In genomic region chr11:76398312-76398797, GRCm38 (mm10) we compare ENCODE assay signal across 8 mouse cellular contexts. TPM values are rescaled to one million over a fixed set of nuclear protein-coding genes. Genes with fewer than 3 reads are reported as not detected.
DNase-seq lines count a peak whose midpoint lies in the region; ATAC-seq and TF ChIP-seq lines count a peak whose summit lies in the region.

No protein-coding gene starts in this region.

- peak; percentile 73 for ATAC-seq in kidney, embryonic 14.5 days (ENCODE audit: low FRiP score, low TSS enrichment)
- ATAC-seq in hindbrain, postnatal 0 days, result peak; percentile 65
- ATAC-seq in megakaryocyte-erythroid progenitor cell, adult 5-6 weeks (replicated peaks; ENCODE audit: low FRiP score, low TSS enrichment, poor library complexity, severe bottlenecking), result peak; percentile 34; the same call in 1 of the 2 replicates

- peak; percentile 44; the same call in 1 of the 2 replicates for TF ChIP-seq POLR2A in embryonic fibroblast, embryonic 13.5 days (IDR thresholded peaks at IDR 0.05; ENCODE audit: low read depth, low read length)

- no peaks in the 10 kb centered on the region for H3K27me3 ChIP-seq in kidney, embryonic 14.5 days (ENCODE audit: control insufficient read depth, insufficient read depth, low read length)
- H3K27me3 ChIP-seq in hindbrain, postnatal 0 days (ENCODE audit: insufficient read depth, low read length), result no peaks in the 10 kb centered on the region

- H3K9ac ChIP-seq in kidney, embryonic 14.5 days (ENCODE audit: low read depth, low read length), result peak overlapping the region; percentile 76
- H3K9ac ChIP-seq in hindbrain, postnatal 0 days (replicated peaks; ENCODE audit: low read length), result peak overlapping the region; percentile 74

- TF ChIP-seq CTCF in embryonic fibroblast, embryonic 13.5 days (IDR thresholded peaks at IDR 0.05; ENCODE audit: borderline replicate concordance, insufficient read depth, low read length), result no peak
- TF ChIP-seq CTCF in hindbrain, postnatal 0 days (IDR thresholded peaks at IDR 0.05; ENCODE audit: low read depth), result no peak

- H3K27ac ChIP-seq in kidney, embryonic 14.5 days (ENCODE audit: low read depth, low read length), result peak overlapping the region; percentile 84
- H3K27ac ChIP-seq in embryonic fibroblast, embryonic 13.5 days (ENCODE audit: insufficient read depth, low read length), result peak overlapping the region; percentile 90
- H3K27ac ChIP-seq in hindbrain, postnatal 0 days, result peak overlapping the region; percentile 82

- H3K4me3 ChIP-seq in kidney, embryonic 14.5 days (ENCODE audit: low read length), result peak overlapping the region; percentile 85
- peak overlapping the region; percentile 95 for H3K4me3 ChIP-seq in embryonic fibroblast, embryonic 13.5 days (ENCODE audit: insufficient read depth, low read length)
- peak overlapping the region; percentile 70 for H3K4me3 ChIP-seq in hindbrain, postnatal 0 days (ENCODE audit: low read length)

- WGBS in kidney, embryonic 14.5 days, result 2% methylated on average over 31 of the region's 33 CpGs
- WGBS in hindbrain, postnatal 0 days, result under 1% methylated on average over 26 of the region's 33 CpGs

- peaks cover 6% of the 10 kb centered on the region; the same call in 1 of the 2 replicates for H3K4me1 ChIP-seq in kidney, embryonic 14.5 days (ENCODE audit: control insufficient read depth, insufficient read depth, low read length)
- peaks cover 7% of the 10 kb centered on the region for H3K4me1 ChIP-seq in embryonic fibroblast, embryonic 13.5 days (ENCODE audit: control insufficient read depth, insufficient read depth, low read length)
- peaks cover 3% of the 10 kb centered on the region; the same call in 1 of the 2 replicates for H3K4me1 ChIP-seq in hindbrain, postnatal 0 days (ENCODE audit: insufficient read depth, low read length)

- DNase-seq in kidney, postnatal 14 days, result no peak
- DNase-seq in adrenal gland, adult 2 months, result peak; percentile 78
- peak; percentile 46 for DNase-seq in hindbrain, postnatal 0 days (ENCODE audit: low spot score)
- no peak for DNase-seq in ovary, postnatal 36 days (ENCODE audit: low spot score)
- DNase-seq in right cerebral cortex, postnatal 14 days, result no peak

- no peaks in the 10 kb centered on the region for H3K9me3 ChIP-seq in kidney, embryonic 14.5 days (ENCODE audit: control insufficient read depth, low read length)
- H3K9me3 ChIP-seq in hindbrain, postnatal 0 days (ENCODE audit: low read length), result no peaks in the 10 kb centered on the region

- peak overlapping the region; percentile 91 for H3K4me2 ChIP-seq in kidney, embryonic 14.5 days (replicated peaks; ENCODE audit: low read depth, low read length)
- peak overlapping the region; percentile 99 for H3K4me2 ChIP-seq in hindbrain, postnatal 0 days (ENCODE audit: low read depth, low read length)

- H3K36me3 ChIP-seq in kidney, embryonic 14.5 days (ENCODE audit: control insufficient read depth, insufficient read depth, low read length), result no peaks in the 10 kb centered on the region
- no peaks in the 10 kb centered on the region for H3K36me3 ChIP-seq in hindbrain, postnatal 0 days (ENCODE audit: insufficient read depth, low read length)

RNA-seq across cellular contexts. Expression of gene Nxn, which starts 0.6 kb away (rescaled TPM):
- polyA plus RNA-seq in kidney, embryonic 14.5 days (2014; fragmentation: Nextera tagmentation; extraction: Ambion mirVana), result 29.3 and 38.0 TPM in 2 replicates
- 10 to 100 TPM; 28.9 to 31.6 TPM for total RNA-seq in adrenal gland, adult 2 months (2021)
- 21.5 and 25.2 TPM in 2 replicates for polyA plus RNA-seq in adrenal gland, adult 2 months (2012; rRNA removed)
- 135 and 156 TPM in 2 replicates for polyA plus RNA-seq in embryonic fibroblast, embryonic 13.5 days (2011; ENCODE audit: insufficient read length, low read depth, missing spikeins)
- total RNA-seq in hindbrain, postnatal 0 days (2014; rRNA removed), result 36.6 and 41.3 TPM in 2 replicates
- 21.2 and 22.3 TPM in 2 replicates for polyA plus RNA-seq in hindbrain, postnatal 0 days (2015; fragmentation: Nextera tagmentation; extraction: Ambion mirVana)
- total RNA-seq in megakaryocyte-erythroid progenitor cell, adult 5-6 weeks (2014; fragmentation: Nextera tagmentation), result 3.0 and 8.8 TPM in 2 replicates
- 4.0 and 4.5 TPM in 2 replicates for total RNA-seq in megakaryocyte-erythroid progenitor cell, adult 5-6 weeks (2017)

RNA-seq across cellular contexts. Expression of gene Timm22, which starts 8.4 kb away (rescaled TPM):
- 113 and 139 TPM in 2 replicates for polyA plus RNA-seq in kidney, embryonic 14.5 days (2014; fragmentation: Nextera tagmentation; extraction: Ambion mirVana)
- total RNA-seq in adrenal gland, adult 2 months (2021), result 10 to 100 TPM; 37.9 to 53.7 TPM
- 13.8 and 21.4 TPM in 2 replicates for polyA plus RNA-seq in adrenal gland, adult 2 months (2012; rRNA removed)
- 28.2 and 35.5 TPM in 2 replicates for polyA plus RNA-seq in embryonic fibroblast, embryonic 13.5 days (2011; ENCODE audit: insufficient read length, low read depth, missing spikeins)
- 49.8 and 112 TPM in 2 replicates for total RNA-seq in hindbrain, postnatal 0 days (2014; rRNA removed)
- 104 and 106 TPM in 2 replicates for polyA plus RNA-seq in hindbrain, postnatal 0 days (2015; fragmentation: Nextera tagmentation; extraction: Ambion mirVana)
- 24.6 and 28.1 TPM in 2 replicates for total RNA-seq in megakaryocyte-erythroid progenitor cell, adult 5-6 weeks (2014; fragmentation: Nextera tagmentation)
- 8.6 and 11.2 TPM in 2 replicates for total RNA-seq in megakaryocyte-erythroid progenitor cell, adult 5-6 weeks (2017)

Comparison
In these comparisons a context has a peak if more than half of its experiments do, and no peak if none do; other contexts are left out.
1. DNase-seq: peak in adrenal gland, adult 2 months (single experiment) and hindbrain, postnatal 0 days (single experiment); none in kidney, postnatal 14 days (single experiment), ovary, postnatal 36 days (single experiment) and right cerebral cortex, postnatal 14 days (single experiment).
2. Peak in every context shown above with its lines, with median percentiles within 50 percentile points of each other: ATAC-seq, H3K27ac ChIP-seq and H3K4me3 ChIP-seq.